Mouse (Mus musculus) layer of hippocampus, postnatal 25 days (tissue): Measurements from ENCODE around the gene Psma3. TPM values are rescaled to one million over a fixed set of nuclear protein-coding genes. Genes with fewer than 3 reads are reported as not detected.

Source experiments
- DNase-seq, 2 experiments: peaks; one replicate each; pipeline ENCODE4 v3.0.0; 2022; ENCODE audit warnings: mixed read lengths in 2 of 2, low spot score in 1 of 2; ENCODE audit errors: extremely low spot score in 1 of 2
- total RNA-seq, 2 experiments: library from RNA; stranded (reverse); gene quantifications; 2 replicates each; pipeline ENCODE4 v1.2.3; 2021

The Psma3 gene
- 100 to 1,000 TPM; 207 to 215 TPM for total RNA-seq

DNA sequence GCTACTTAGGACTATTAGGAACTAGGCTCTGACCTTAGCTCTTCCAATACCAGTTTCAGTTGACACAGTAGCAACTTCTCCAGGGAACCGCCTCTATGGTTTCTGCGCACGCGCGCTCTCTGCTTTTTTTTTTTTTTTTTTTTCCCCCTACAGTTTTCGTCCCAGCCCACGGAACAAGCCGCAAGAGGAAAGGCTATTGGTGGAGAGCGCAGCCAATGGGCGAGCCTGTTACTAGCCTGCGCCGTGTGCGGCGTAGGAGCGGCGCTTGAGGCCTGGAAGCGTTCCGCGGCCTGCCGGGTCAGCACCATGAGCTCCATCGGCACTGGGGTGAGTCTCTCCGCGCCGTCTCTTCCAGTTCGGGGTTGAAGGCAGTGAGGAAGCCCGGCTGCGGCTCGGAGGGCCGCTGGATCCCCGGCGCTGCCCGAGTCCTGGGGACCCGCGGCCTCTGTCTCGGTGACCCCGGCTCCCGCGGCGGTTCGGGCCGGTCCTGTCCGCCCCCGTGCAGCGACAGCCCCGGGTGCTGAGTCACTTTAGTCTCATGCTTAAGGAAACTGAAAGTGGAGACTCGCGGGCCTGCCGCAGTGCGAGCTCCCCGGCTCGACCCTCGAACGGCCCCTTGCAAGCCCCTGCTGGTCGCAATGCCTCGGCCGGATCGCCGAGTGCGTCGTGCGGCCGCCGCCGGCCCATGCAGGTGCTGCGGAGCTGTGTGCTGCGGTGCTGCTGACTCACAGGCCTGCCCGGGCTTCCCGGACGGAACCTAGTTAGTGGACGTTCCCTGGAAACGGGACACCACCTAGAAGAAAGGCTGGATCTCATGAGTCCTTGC, at the start of gene Psma3:
Gene Psma3, plus strand, starts transcription at position 181 of the 826 bp plus-strand sequence.
- peak; percentile 74 to 76 for DNase-seq

DNA sequence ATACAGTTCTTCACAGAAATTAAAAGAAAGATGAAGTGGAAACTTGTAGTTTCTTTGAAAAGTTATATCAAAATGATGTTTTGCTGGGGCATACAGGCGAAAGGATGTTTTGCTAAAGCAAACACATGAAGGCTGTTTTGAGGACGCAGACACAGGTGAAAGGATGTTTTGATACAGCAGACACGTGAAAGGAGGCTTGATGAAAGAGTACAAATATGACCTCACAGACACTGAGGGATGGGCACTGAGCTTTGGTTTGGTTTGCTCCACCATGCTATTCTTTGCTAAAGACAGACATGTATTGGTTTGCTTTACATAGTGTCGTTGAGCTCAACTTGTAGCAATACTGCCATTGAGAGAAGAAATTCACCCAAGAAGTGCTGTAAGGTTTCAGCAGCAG, 44.6 kb upstream of the Psma3 start:
- no peak for DNase-seq

DNA sequence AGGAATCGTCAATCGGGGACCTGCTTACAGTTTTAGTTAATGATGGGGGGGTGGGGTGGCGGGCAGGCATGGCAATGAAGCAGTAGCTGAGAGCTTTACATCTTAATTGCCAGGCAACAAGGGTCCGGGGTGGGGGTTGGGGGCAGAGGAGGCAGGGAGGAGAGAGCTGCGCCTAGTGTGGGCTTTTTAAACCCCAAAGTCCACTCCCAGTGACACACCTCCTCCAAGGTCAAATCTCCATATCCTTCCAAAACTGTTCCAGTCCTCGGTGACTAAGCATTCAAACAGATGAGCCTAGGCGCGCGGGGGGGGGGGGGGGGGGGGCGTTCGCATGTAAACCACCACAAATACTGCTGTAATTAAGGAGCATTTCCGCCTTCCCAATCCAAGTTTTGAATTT, 37.3 kb upstream of the Psma3 start:
- DNase-seq = no peak

DNA sequence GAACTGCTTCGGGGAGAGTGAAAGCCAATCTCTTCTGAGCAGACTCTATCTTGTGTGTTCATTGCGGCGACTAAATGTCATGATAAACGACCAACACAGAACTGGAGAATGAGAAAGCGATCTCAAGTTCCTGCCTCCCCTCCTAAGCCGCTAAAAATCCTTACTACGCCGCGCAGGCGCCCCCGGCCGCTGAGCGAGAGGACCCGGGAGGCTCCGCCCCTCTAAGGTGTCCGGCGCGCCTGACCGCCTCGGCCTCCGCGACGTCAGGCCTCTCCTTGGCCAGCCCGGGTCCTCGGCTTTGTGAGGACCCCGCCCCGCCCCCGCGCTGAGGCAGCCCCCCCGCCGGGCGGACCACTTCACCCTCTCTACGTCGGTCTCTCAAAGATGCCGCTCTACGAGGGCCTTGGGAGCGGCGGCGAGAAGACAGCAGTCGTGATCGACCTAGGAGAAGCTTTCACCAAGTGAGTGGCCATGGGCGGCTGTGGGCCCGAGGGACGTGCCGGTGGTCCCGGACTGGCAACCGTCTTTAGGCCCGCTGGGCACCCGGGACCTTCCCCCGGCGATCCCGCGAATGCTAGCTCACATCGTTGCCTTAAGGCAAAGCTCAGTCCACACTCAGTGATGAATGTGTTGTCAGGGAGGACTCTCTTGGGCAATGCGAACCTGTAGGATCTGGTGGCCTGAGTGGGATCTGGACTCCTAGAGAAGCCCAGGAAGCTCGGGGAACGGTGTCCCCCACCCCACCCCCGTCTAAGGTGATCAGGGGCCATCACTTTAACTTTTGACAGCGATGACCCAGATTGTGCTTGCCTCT, 36.6 kb upstream of the Psma3 start, which contains the start of gene Actr10:
Gene Actr10, plus strand, starts transcription at position 287 of the 814 bp plus-strand sequence.
- peak; percentile 86 to 91 for DNase-seq

DNA sequence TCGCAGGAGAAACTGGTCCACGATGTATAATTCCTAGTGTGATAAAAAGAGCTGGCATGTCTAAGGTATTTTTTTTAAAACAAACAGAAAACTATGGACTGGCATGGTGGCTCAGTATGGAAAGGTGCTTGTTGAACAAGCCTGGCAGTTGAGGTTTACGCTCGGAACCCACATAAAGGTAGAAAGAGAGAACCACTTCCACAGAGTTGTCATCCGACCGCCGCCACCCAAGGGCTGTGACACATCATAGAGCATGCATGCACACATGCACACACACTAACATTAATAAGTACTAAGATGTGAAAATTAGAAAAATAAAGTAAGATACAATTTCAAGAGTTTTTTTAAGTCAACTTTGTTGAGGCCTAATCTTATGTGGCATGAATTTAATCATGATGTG, 33.6 kb upstream of the Psma3 start:
- no peak for DNase-seq

DNA sequence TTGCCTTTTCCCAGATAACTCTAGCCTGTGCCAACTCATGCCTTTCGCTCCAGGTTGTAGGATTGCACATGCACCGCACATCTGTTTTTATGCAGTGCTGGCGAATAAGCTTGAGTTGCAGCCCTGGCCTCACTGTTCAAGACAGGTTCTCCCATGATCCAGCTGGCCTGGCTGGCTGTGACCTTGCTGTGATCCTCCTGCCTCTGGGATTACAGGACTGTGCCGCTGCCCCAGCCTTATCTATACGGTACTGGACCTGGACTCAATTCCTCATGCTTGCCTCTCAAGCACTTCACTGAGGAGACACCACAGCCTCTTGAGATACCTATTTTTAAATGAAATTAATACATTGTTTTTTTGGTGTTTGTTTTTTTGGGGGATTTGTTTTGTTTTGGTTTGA, 30.2 kb upstream of the Psma3 start:
- no peak for DNase-seq

DNA sequence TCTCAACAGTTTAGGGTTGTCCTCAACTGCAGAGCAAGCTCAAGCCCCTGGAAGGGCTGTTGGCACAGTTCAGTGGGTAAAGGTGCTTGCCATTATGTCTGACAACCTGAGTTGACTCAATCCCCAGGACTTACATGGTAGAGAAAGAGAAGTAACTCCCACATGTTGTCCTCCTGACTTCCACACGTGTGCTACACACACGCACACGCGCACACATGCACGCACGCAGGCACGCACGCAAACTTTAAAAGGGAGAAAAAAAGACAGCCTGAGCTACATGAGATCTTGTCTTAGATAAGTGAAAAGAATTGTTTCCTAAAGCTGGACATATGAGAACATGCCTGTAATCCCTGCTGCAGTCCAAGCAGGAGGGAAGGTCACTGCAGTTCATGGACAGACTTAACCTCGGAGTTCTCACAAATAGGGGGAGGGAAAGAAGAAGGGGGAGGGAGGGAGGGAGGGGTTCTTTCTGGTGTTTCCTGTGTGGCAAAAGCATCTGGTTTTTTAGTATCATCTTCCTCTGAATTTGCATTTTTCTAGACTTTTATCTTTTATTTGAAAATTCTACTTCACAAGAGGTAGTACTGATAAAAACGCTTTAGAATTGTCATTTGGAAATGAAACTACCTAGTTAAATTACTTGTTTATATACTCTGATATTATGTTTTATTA, 27.7 kb upstream of the Psma3 start:
- no peak for DNase-seq

DNA sequence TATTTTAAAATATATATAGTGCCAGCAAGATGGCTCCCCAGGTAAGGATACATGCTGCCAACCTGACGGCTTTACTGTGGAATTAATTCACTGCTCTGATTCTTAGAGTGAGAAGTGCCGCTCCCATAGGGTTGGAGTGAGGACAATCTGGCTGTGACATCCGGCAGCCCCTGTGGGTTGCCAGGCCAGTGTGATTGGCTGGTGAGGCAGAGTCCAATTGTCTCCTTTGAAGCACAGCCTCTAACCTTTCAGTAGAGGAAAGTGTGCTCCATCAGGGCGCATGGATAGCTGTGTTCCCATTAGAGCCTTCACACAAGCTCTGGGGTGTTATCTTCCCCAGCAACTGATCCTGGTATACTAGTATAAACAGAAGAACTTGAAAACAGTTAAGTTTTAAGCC, 15.8 kb upstream of the Psma3 start:
- no peak for DNase-seq

DNA sequence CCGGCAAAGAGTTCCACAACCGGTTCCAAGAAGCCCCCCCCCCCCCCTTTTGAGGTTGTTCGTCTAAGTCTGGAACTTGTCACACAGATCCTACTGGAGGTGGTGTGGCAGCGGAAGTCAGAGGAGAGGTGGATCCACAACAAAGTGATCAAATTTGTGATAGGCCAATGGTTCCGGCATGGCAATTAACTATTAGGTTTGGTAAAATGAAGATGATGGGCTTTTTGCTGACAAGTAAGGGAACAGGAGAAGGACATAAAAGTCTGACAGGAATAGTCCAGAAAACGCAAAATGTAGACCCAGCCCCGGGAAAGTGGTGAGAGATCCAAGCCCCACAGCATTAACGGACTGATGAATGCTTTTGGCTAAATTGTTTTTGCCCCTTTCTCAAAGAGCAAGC, 6.8 kb upstream of the Psma3 start:
- no peak for DNase-seq

DNA sequence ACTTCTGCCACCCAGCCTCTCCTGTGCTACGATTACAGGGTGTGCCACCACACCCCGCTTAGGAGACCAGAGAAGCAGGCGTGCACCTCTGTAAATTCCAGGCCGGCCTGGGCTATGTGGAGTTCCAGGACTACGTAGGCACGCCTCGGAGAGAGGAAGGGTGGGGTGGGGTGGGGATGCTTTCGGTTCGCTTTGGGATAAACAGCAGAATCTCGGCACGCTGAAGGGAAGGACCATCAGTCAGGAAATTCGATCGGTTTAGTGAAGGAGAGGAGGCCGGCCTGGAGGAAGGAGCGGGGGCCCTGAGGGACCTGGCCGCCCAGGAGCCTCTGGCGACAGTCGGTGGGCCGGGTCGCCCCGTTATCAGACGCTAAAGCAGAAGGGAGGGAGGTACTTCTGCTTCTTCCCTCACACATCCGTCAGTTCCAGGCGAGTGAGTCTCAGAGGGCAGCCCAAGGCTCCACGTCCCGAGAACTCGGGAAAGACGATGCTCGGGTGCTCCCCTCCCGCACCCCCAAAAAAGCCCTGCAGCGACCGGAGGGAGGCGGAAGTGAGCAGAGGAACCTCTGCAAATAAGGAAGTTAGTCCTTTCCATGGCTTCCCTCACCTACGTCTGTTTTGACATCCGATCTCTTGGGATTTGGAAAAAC, 6.2 kb upstream of the Psma3 start:
- DNase-seq = peak; percentile 68

DNA sequence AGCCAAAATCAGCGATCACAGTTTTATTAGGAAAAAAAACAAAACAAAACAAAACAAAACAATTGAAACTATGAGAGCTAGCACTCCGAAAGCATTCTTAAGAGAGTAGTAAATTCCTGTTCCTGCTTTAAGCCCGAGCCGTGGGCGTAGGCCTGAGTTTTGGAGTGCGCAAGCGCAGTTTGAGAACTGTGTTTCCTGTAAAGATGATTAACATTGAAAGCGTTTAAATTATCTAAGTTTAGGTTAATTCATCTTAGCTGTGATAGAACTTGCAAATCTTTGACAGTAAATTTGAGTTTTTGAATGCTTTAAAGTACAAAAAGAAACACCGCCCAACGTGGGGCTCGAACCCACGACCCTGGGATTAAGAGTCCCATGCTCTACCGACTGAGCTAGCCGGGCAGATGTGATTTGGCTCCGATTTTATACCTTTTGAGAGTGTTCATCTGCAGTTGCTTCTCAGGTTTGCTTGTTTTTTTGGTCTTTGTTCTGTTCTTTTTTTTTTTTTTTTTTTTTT, 5.6 kb upstream of the Psma3 start:
- peak; percentile 86 to 92 for DNase-seq

DNA sequence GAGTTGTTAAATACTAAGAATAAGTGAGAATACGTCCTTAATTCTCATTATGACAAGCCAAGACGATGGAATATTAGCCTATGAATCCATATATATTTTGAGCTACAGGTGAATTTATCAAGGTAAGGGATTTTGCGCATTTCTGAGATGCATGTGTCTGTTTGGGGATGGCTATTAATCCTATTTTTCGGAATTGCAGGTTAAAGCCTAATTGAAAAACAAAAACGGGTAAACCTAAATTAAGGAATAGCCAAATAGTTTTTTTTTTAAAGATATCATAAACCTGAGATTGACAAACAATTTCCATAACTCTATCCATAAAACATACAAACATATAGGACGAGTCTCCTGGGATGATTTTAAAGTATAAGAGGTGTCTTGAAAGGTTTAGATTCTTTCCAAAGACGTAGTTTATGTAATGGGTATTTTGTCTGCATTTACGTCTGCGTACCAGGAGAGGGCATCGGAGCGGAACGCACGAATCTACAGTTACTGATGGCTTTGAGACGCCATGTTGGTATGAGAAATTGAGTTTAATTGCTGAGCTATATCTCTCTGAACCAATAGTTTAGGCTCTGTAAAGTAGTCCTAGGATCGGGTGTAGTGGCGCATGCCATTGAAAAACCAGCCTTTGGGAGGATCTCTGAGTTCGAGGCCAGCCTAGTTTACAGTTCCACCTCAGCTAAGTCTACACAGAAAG, 4.8 kb upstream of the Psma3 start:
- peak; percentile 26 to 29 for DNase-seq

DNA sequence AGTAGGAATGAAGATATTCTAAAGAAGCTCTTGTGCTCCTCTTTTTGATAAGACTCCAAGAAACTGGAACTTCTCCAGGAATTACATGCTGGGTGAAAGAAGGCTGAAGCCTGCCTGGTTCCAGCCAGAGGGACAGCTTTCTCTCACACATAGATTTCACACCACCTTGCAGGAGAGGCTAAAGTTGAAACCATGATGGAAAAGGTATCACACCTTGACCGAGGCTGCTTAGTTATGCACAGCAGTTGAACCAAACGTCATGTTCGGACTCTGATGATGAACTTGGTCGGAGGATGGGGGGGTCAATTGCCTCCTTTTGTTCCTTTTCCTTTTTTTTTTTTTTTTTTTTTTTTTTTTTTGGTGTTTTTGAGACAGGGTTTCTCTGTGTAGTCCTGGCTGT, 590 bp upstream of the Psma3 start:
- DNase-seq = no peak

DNA sequence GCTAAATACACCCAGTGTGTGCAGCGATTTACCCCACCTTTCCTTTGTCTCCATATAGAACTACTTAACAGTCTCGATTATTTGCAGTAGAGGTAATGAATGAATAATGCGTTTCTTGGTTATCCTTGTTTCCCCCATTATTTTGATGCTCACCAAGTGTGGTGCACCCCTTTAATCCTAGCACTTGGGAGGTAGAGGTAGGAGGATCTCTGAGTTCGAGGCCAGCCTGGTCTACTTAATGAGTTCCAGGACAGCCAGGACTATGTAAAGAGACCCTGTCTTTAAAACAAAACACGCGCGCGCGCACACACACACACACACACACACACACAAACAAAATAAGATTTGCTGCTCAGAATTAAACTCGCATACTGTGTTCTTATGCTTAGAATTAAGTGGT, 985 bp downstream of the Psma3 start:
- no peak for DNase-seq

DNA sequence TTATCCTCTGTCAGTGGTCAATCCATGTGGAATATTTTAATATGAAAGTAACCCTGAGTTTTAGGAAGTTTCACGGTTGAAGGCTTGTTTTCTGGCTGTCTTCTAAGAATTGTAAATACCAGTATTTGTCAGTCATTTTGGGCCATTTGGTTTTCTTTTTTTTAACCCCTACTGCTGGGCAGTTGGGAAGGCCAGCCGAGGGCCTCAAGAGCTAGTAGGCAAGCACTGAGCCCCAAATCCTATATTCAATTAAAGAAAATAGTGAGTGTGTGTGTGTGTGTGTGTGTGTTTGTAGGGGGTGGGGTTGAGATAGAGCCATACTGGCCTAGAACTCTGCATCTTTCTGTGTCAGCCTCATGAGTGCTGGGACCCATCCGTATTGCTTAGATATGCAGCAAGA, 1.5 kb downstream of the Psma3 start:
- no peak for DNase-seq

DNA sequence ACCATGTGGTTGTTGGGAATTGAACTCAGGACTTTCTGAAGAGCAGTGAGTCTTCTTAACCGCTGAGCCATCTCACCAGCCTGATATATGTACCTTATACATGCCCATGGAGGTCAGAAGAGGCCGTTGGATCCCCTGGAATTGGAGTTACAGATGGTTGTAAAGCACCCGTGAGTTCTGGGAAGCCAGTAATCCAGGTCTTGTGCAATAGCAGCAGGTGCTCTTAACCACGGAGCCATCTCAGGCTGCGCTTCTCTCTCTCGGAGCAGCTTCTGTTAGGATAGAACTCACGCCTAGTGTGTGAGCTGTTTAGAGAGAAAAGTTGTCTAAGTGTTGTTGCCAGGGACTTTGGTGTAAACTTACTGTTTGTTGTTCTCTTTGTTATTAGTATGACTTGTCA, 3.9 kb downstream of the Psma3 start:
- no peak for DNase-seq

DNA sequence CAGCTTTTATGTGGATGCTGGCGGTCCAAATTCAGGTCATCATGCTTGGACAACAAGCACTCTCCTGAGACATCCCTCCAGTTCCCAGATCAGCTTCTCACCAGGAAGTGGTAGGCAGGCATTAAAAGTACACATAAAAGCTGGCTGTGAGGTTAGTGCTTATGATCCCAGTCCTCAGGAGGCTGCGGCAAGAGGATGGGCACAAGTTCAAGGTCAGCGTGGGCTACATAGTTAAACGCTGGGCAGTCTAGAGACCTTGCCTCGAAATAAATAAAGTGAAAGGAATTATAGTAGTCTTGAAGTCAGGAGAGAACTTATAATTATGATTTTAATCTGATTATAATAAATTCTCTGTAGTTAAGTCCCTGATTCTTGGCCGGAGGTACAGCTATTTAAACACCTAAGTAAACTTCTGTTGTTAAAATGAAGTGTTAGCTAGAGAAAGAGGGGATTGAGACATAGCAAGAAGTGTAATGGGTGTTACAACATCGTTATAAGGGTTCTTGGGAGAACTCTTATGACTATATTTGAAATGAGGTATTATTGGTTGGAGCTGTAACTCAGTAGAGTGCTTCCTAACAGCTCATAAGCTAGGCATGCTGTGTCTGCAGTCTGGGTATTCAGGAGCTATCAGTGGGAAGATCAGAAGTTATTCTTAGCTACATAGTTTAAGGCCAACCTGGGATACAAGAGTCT, 10.6 kb downstream of the Psma3 start:
- DNase-seq = no peak

DNA sequence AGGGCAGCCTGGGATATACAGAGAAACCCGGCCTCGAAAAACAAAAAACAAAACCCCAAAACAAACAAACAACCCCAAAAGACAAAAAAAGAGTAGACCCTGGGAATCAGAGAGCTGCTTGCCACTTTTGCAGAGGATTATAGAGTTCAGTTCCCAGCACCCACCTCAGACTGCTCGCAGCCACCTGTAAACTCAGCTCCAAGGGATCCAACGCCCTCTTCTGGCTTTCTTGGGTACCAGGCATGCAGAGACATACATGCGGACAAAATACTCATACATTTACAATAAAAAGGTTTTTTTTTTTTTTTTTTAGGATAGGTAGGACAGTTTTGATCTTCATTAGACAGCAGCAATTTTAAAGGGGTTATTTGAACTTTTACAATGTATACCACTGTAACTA, 22.8 kb downstream of the Psma3 start:
- DNase-seq = no peak

DNA sequence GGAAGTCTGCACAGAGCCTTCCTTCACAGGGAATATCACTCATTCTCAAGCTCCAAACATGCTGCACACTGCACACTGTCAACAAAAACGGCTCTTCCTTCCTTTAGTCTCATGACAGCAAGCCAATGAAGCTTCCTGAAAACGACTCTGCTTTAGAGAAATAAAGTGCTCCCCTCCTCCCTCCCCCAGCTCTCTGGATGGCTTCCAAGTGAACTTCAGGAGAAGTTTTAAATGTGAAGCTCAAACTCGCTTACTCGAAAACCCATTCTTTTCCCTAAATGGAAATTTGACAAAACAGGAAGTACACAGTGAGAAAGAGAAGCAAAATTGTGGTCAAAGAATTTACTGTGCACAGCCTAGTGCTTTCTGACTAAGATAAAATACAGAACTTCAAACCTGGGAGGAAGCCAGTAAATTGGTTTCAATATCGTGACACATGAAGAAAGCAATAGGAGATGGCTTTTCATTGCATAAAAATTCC, 25.0 kb downstream of the Psma3 start:
- no peak for DNase-seq
